Mouse (Mus musculus): ENCODE data around the gene Nasp. TPM values are rescaled to one million over a fixed set of nuclear protein-coding genes. Genes with fewer than 3 reads are reported as not detected.

Nasp gene
- polyA plus RNA-seq, 1 experiment, result 7.7 TPM

GRCm38 (mm10) chr4:116650924-116651796, 23.4 kb upstream of the Nasp start, which contains the start of gene Akr1a1:
TSS of gene Akr1a1 (minus strand) at chr4:116651680.
- peaks cover 10% of the 10 kb centered on the region for H3K4me1 ChIP-seq (ENCODE audit: control insufficient read depth, insufficient read depth, insufficient read length, low read length)
- peak within 1 kb of the TSS; percentile 96 for H3K27ac ChIP-seq (replicated peaks; ENCODE audit: low read depth, low read length)
- H3K4me3 ChIP-seq (ENCODE audit: insufficient read depth, low read depth, low read length), result peak within 1 kb of the TSS; percentile 97

GRCm38 (mm10) chr4:116650365-116650764, 22.6 kb upstream of the Nasp start:
- H3K4me3 ChIP-seq (ENCODE audit: insufficient read depth, low read depth, low read length), result peak overlapping the region; percentile 97
- H3K4me1 ChIP-seq (ENCODE audit: control insufficient read depth, insufficient read depth, insufficient read length, low read length), result peaks cover 13% of the 10 kb centered on the region
- H3K27ac ChIP-seq (replicated peaks; ENCODE audit: low read depth, low read length), result peak overlapping the region; percentile 96

DNA sequence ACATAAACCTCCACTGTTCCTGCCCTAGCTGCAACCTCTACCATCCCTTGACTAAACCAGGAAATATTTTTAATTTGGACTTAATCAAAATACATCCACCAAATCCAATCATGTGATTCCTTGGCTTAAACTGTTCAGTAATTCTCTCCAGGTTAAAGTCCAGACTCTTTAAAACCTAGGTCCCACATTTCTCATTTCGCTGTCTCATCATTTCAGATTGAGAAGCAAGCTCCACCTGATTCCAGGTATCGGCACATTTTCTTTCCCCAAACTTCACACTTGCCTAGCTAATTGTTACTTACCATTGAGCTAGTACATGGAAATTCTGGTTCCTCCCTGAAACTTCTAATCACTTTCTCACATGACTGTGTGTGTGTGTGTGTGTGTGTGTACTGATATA, 21.7 kb upstream of the Nasp start:
- Histone ChIP-seq H3K27ac (replicated peaks; ENCODE audit: low read depth, low read length) (no peak overlapping the region), H3K4me3 (ENCODE audit: insufficient read depth, low read depth, low read length) (peak overlapping the region; percentile 97; the same call in 1 of the 2 replicates), H3K4me1 (ENCODE audit: control insufficient read depth, insufficient read depth, insufficient read length, low read length) (peaks cover 13% of the 10 kb centered on the region)

GRCm38 (mm10) chr4:116645624-116646023, 17.9 kb upstream of the Nasp start:
- Histone ChIP-seq H3K4me3 (ENCODE audit: insufficient read depth, low read depth, low read length) (no peak overlapping the region), H3K4me1 (ENCODE audit: control insufficient read depth, insufficient read depth, insufficient read length, low read length) (peaks cover 13% of the 10 kb centered on the region), H3K27ac (replicated peaks; ENCODE audit: low read depth, low read length) (peak overlapping the region; percentile 10; the same call in 1 of the 2 replicates)

GRCm38 (mm10) chr4:116644326-116644725, 16.6 kb upstream of the Nasp start:
- Histone ChIP-seq H3K27ac (replicated peaks; ENCODE audit: low read depth, low read length) (no peak overlapping the region), H3K4me1 (ENCODE audit: control insufficient read depth, insufficient read depth, insufficient read length, low read length) (peaks cover 6% of the 10 kb centered on the region), H3K4me3 (ENCODE audit: insufficient read depth, low read depth, low read length) (no peak overlapping the region)

GRCm38 (mm10) chr4:116642071-116642470, 14.3 kb upstream of the Nasp start:
- Histone ChIP-seq H3K4me1 (ENCODE audit: control insufficient read depth, insufficient read depth, insufficient read length, low read length) (peaks cover 3% of the 10 kb centered on the region), H3K4me3 (ENCODE audit: insufficient read depth, low read depth, low read length) (no peak overlapping the region), H3K27ac (replicated peaks; ENCODE audit: low read depth, low read length) (no peak overlapping the region)

DNA sequence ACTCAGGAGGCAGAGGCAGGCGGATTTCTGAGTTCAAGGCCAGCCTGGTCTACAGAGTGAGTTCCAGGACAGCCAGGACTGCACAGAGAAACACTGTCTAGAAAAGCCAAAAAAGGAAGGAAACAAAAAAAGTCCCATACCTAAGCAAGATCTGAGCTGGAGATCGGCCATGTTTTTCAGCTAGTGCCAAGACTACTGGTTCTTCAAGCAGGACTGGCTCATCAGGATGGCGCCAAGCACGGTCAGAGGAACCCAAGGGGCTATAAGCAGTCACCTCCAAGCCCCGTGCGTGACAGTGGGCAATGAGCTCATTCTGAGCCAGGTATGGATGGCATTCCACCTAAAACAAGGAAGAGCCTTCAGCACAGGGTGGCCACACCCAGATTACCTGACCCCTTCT, 11.1 kb upstream of the Nasp start:
- H3K4me1 ChIP-seq (ENCODE audit: control insufficient read depth, insufficient read depth, insufficient read length, low read length), result no peaks in the 10 kb centered on the region

DNA sequence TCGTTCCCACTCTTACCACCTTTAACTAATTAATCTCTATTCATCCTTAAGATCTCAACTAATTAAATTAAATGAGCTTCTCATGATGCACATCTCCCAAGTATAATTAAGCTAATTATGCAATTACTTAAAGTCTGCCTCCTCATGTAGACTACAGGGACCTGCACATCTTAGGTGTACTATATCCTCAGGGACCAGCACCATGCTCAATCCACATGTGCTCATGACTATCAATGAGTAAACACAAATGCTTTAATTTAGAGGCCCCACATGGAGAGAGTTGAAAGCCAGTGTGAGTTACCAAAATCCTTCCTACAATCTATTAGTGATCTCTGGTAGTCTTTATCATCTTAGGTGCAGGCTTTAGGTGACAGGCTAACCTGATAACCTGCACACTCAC, 7.5 kb upstream of the Nasp start:
- Histone ChIP-seq H3K4me1 (ENCODE audit: control insufficient read depth, insufficient read depth, insufficient read length, low read length) (no peaks in the 10 kb centered on the region), H3K27ac (replicated peaks; ENCODE audit: low read depth, low read length) (no peak overlapping the region), H3K4me3 (ENCODE audit: insufficient read depth, low read depth, low read length) (no peak overlapping the region)

More for the DNA sequence above, 11.1 kb upstream of the Nasp start:
- Histone ChIP-seq H3K27ac (replicated peaks; ENCODE audit: low read depth, low read length) (no peak overlapping the region), H3K4me3 (ENCODE audit: insufficient read depth, low read depth, low read length) (no peak overlapping the region)

- H3K4me3 ChIP-seq (ENCODE audit: insufficient read depth, low read depth, low read length), result peak overlapping the region; percentile 95
- peak overlapping the region; percentile 63; the same call in 1 of the 2 replicates for H3K27ac ChIP-seq (replicated peaks; ENCODE audit: low read depth, low read length)
- H3K4me1 ChIP-seq (ENCODE audit: control insufficient read depth, insufficient read depth, insufficient read length, low read length), result no peaks in the 10 kb centered on the region
These were observed 403 bp downstream of the Nasp start for GRCm38 (mm10) chr4:116627359-116627716.

GRCm38 (mm10) chr4:116626658-116627358, 933 bp downstream of the Nasp start:
- peak overlapping the region; percentile 63; the same call in 1 of the 2 replicates for H3K27ac ChIP-seq (replicated peaks; ENCODE audit: low read depth, low read length)
- H3K4me3 ChIP-seq (ENCODE audit: insufficient read depth, low read depth, low read length), result peak overlapping the region; percentile 95
- H3K4me1 ChIP-seq (ENCODE audit: control insufficient read depth, insufficient read depth, insufficient read length, low read length), result no peaks in the 10 kb centered on the region

DNA sequence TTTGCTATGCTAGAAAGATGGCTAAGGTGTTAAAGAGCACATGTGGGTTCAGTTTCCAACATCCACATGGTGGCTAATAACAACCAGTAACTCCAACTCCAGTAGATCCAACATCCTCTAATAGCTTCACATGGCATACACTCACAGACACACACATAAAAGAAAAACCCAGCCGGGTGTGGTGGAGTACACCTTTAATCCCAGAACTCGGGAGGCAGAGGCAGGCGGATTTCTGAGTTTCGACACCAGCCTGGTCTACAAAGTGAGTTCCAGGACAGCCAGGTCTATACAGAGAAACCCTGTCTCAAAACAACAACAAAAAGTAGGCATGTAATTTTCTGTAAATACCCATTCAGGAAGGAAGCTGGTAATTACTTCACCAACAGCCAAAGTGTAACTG, 2.9 kb downstream of the Nasp start:
- H3K27ac ChIP-seq (replicated peaks; ENCODE audit: low read depth, low read length), result no peak overlapping the region
- no peak overlapping the region for H3K4me3 ChIP-seq (ENCODE audit: insufficient read depth, low read depth, low read length)
- H3K4me1 ChIP-seq (ENCODE audit: control insufficient read depth, insufficient read depth, insufficient read length, low read length), result no peaks in the 10 kb centered on the region

DNA sequence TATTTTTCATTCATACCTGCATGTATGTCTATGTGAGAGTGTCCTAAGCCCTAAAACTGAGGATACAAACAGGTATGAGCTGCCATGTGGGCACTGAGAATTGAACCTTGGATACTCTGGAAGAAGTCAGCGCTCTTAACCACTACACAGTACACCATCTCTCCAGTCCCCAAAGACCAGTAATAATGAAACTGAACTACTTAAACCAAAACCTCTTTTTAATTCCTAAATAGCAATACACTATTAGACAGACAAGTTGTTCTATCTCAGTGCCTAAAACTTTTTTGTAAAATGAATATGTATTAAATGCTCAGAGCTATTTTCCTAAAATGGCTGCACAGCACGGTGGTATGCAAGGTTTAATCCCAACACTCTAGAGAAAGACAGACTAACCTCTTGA, 12.5 kb downstream of the Nasp start:
- Histone ChIP-seq H3K4me3 (ENCODE audit: insufficient read depth, low read depth, low read length) (no peak overlapping the region), H3K4me1 (ENCODE audit: control insufficient read depth, insufficient read depth, insufficient read length, low read length) (no peaks in the 10 kb centered on the region), H3K27ac (replicated peaks; ENCODE audit: low read depth, low read length) (no peak overlapping the region)

DNA sequence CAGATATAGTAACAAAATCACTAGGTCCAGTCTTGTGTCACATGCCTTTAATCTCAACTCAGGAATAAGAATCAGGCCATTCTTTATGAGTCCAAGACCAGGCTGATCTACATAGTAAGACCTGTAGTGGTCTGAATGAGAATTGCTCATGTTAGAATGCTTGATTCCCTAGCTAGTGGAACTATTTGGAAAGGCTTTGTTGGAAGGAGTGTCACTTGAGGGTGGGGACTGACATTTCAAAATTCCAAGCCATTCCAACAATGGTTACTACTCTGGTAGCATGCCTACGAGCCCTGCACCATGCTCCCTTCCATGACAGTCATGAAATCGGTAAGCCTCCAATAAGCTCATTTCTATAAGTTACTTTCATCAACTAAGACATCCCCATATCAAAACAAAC, 15.1 kb downstream of the Nasp start:
- Histone ChIP-seq H3K27ac (replicated peaks; ENCODE audit: low read depth, low read length) (no peak overlapping the region), H3K4me3 (ENCODE audit: insufficient read depth, low read depth, low read length) (no peak overlapping the region), H3K4me1 (ENCODE audit: control insufficient read depth, insufficient read depth, insufficient read length, low read length) (no peaks in the 10 kb centered on the region)

GRCm38 (mm10) chr4:116596978-116597881, 30.5 kb downstream of the Nasp start:
- peaks cover 7% of the 10 kb centered on the region; the same call in 1 of the 2 replicates for H3K4me1 ChIP-seq (ENCODE audit: control insufficient read depth, insufficient read depth, insufficient read length, low read length)
- peak overlapping the region; percentile 72 for H3K27ac ChIP-seq (replicated peaks; ENCODE audit: low read depth, low read length)
- H3K4me3 ChIP-seq (ENCODE audit: insufficient read depth, low read depth, low read length), result peak overlapping the region; percentile 96

GRCm38 (mm10) chr4:116596379-116596778, 31.4 kb downstream of the Nasp start, which contains the start of gene Ccdc17:
TSS of gene Ccdc17 (plus strand) at chr4:116596654.
- peaks cover 7% of the 10 kb centered on the region; the same call in 1 of the 2 replicates for H3K4me1 ChIP-seq (ENCODE audit: control insufficient read depth, insufficient read depth, insufficient read length, low read length)
- H3K27ac ChIP-seq (replicated peaks; ENCODE audit: low read depth, low read length), result peak within 1 kb of the TSS; percentile 72
- peak within 1 kb of the TSS; percentile 96 for H3K4me3 ChIP-seq (ENCODE audit: insufficient read depth, low read depth, low read length)

Data from brown adipose tissue, adult 24 weeks (tissue).